ENCODE assay signal across 8 mouse cellular contexts in genomic region chr19:28758854-28759253, GRCm38 (mm10).
DNase-seq lines count a peak whose midpoint lies in the region; ATAC-seq and TF ChIP-seq lines count a peak whose summit lies in the region.

No protein-coding gene starts in this region.

- peak; percentile 34; the same call in 1 of the 2 replicates for ATAC-seq in forebrain, embryonic 14.5 days
- ATAC-seq in forebrain, embryonic 13.5 days = no peak
- ATAC-seq in stomach, postnatal 0 days (ENCODE audit: low FRiP score, low TSS enrichment) = no peak

- H3K4me3 ChIP-seq in forebrain, embryonic 14.5 days (ENCODE audit: low read depth, low read length) = no peak overlapping the region
- no peak overlapping the region for H3K4me3 ChIP-seq in forebrain, embryonic 13.5 days
- no peak overlapping the region for H3K4me3 ChIP-seq in stomach, postnatal 0 days (ENCODE audit: low read depth, low read length)

- no peak overlapping the region for H3K9ac ChIP-seq in forebrain, embryonic 14.5 days (ENCODE audit: low read length)
- H3K9ac ChIP-seq in forebrain, embryonic 13.5 days = no peak overlapping the region
- no peak overlapping the region for H3K9ac ChIP-seq in stomach, postnatal 0 days (ENCODE audit: low read length)

- no peaks in the 10 kb centered on the region for H3K4me1 ChIP-seq in forebrain, embryonic 14.5 days (ENCODE audit: control insufficient read depth, insufficient read depth, low read length)
- H3K4me1 ChIP-seq in forebrain, embryonic 13.5 days = 0 out of 2 replicates have a peak, but pooled peaks cover 4% of the 10 kb centered on the region
- H3K4me1 ChIP-seq in stomach, postnatal 0 days (replicated peaks; ENCODE audit: control insufficient read depth, insufficient read depth) = no peaks in the 10 kb centered on the region

- no peak overlapping the region for H3K27ac ChIP-seq in forebrain, embryonic 14.5 days (ENCODE audit: low read depth, low read length)
- no peak overlapping the region for H3K27ac ChIP-seq in forebrain, embryonic 13.5 days
- H3K27ac ChIP-seq in stomach, postnatal 0 days (replicated peaks) = no peak overlapping the region

- H3K4me2 ChIP-seq in forebrain, embryonic 14.5 days (ENCODE audit: low read length) = no peak overlapping the region
- no peak overlapping the region for H3K4me2 ChIP-seq in forebrain, embryonic 13.5 days
- H3K4me2 ChIP-seq in stomach, postnatal 0 days (replicated peaks; ENCODE audit: low read depth) = no peak overlapping the region

- peak; percentile 61 for DNase-seq in forebrain, embryonic 14.5 days (ENCODE audit: low spot score)
- DNase-seq in R1 (ENCODE audit: low read depth, low spot score) = peak; percentile 73
- DNase-seq in cerebellum, adult 9-11 months = peak; percentile 41
- DNase-seq in gastrocnemius, postnatal 36 days = peak; percentile 20 to 32
- DNase-seq in layer of hippocampus, postnatal 10 days (ENCODE audit: low spot score in 2 of 2) = peak; percentile 86 to 91
- peak; percentile 51 for DNase-seq in mesoderm, embryonic 11.5 days (ENCODE audit: low read depth, low spot score)
- peak; percentile 64 for DNase-seq in stomach, postnatal 0 days (ENCODE audit: low spot score)

- WGBS in forebrain, embryonic 14.5 days = 21% methylated on average over 7 of the region's 7 CpGs
- WGBS in forebrain, embryonic 13.5 days = 29% methylated on average over 7 of the region's 7 CpGs
- WGBS in stomach, postnatal 0 days = 48% methylated on average over 7 of the region's 7 CpGs

- no peaks in the 10 kb centered on the region for H3K36me3 ChIP-seq in forebrain, embryonic 14.5 days (ENCODE audit: control insufficient read depth, insufficient read depth, low read length)
- H3K36me3 ChIP-seq in forebrain, embryonic 13.5 days (ENCODE audit: poor library complexity, severe bottlenecking) = no peaks in the 10 kb centered on the region
- H3K36me3 ChIP-seq in stomach, postnatal 0 days (ENCODE audit: control insufficient read depth, insufficient read depth, low read length) = no peaks in the 10 kb centered on the region

- peak; percentile 82 for TF ChIP-seq CTCF in stomach, postnatal 0 days (IDR thresholded peaks at IDR 0.05; ENCODE audit: low read depth)

- TF ChIP-seq EP300 in stomach, postnatal 0 days (optimal IDR thresholded peaks at IDR 0.05) = no peak

- no peaks in the 10 kb centered on the region for H3K9me3 ChIP-seq in forebrain, embryonic 14.5 days (replicated peaks; ENCODE audit: control insufficient read depth, low read length)
- H3K9me3 ChIP-seq in forebrain, embryonic 13.5 days (replicated peaks) = no peaks in the 10 kb centered on the region
- H3K9me3 ChIP-seq in stomach, postnatal 0 days (ENCODE audit: control insufficient read depth, low read length) = no peaks in the 10 kb centered on the region

- H3K27me3 ChIP-seq in forebrain, embryonic 14.5 days (replicated peaks; ENCODE audit: control insufficient read depth, insufficient read depth, low read length) = no peaks in the 10 kb centered on the region
- H3K27me3 ChIP-seq in forebrain, embryonic 13.5 days = no peaks in the 10 kb centered on the region
- no peaks in the 10 kb centered on the region for H3K27me3 ChIP-seq in stomach, postnatal 0 days (ENCODE audit: control insufficient read depth, insufficient read depth, low read length)

- intact Hi-C loops in gastrocnemius, postnatal 36 days (cut with DNase I) = loop anchor here (5.0 kb wide), 1 partner anchor 57 kb away; no protein-coding TSS in a partner anchor

Comparison
In these comparisons a context has a peak if more than half of its experiments do, and no peak if none do; other contexts are left out.
1. DNase-seq: peak in every context shown above with its lines; median percentile 88 in layer of hippocampus, postnatal 10 days; 73 in R1; 64 in stomach, postnatal 0 days; 61 in forebrain, embryonic 14.5 days; 51 in mesoderm, embryonic 11.5 days; 41 in cerebellum, adult 9-11 months; 26 in gastrocnemius, postnatal 36 days.